Mouse (Mus musculus) liver, adult 2 months (tissue): ENCODE results near the gene Ptprn2. TPM values are rescaled to one million over a fixed set of nuclear protein-coding genes. Genes with fewer than 3 reads are reported as not detected.

Source experiments
- DNase-seq: peaks from one replicate; pipeline ENCODE4 v3.0.0-alpha.2; 2011; ENCODE audit warnings: low read depth, low spot score; ENCODE audit errors: extremely low read depth
- H3K27ac ChIP-seq: fragments of 200-500 bp; replicated peaks from 2 replicates; pipeline ENCODE4 v1.5.1; 2012; ENCODE audit warnings: low read depth, mild to moderate bottlenecking, control low read depth, inconsistent platforms, low read length; ENCODE audit not compliant: insufficient read depth
- H3K27me3 ChIP-seq: fragments of 200-500 bp; 2 replicates; pipeline ENCODE4 v1.6.1; 2012; ENCODE audit warnings: mild to moderate bottlenecking, moderate library complexity, low read length, inconsistent platforms; ENCODE audit not compliant: control insufficient read depth, insufficient read depth
- H3K36me3 ChIP-seq: fragments of 200-500 bp; 2 replicates; pipeline ENCODE4 v1.6.1; 2012; ENCODE audit warnings: low read length, inconsistent platforms; ENCODE audit not compliant: control insufficient read depth, insufficient read depth
- H3K4me1 ChIP-seq: fragments of 200-500 bp; 2 replicates; pipeline ENCODE4 v1.6.1; 2011; ENCODE audit warnings: low read length; ENCODE audit not compliant: control insufficient read depth, insufficient read depth
- H3K4me3 ChIP-seq: fragments of 200-500 bp; 2 replicates; pipeline ENCODE4 v1.5.1; 2011; ENCODE audit warnings: low read depth, mild to moderate bottlenecking, control low read depth, low read length, moderate library complexity; ENCODE audit not compliant: insufficient read depth
- H3K79me2 ChIP-seq: fragments of 200-500 bp; 2 replicates; pipeline ENCODE4 v1.6.1; 2012; ENCODE audit warnings: inconsistent platforms, mild to moderate bottlenecking, low read length, moderate library complexity; ENCODE audit not compliant: control insufficient read depth, insufficient read depth
- H3K9ac ChIP-seq: fragments of 200-500 bp; 2 replicates; pipeline ENCODE4 v1.6.1; 2012; ENCODE audit warnings: low read depth, mild to moderate bottlenecking, control low read depth, inconsistent platforms, low read length
- CTCF ChIP-seq: fragments of 200-500 bp; IDR thresholded peaks from 2 replicates; pipeline ENCODE4 v1.5.1; 2011; ENCODE audit warnings: low read depth, low read length, control low read depth
- POLR2A ChIP-seq: fragments of 200-500 bp; IDR thresholded peaks from 2 replicates; pipeline ENCODE4 v1.6.1; 2011; ENCODE audit warnings: low read length, control low read depth; ENCODE audit not compliant: insufficient read depth; ENCODE audit errors: extremely low read depth
- WGBS: fragments of 180-500 bp; shearing (Covaris S2); methylation state at CpG from one replicate; pipeline ENCODE4 v1.1.7; 2018; 5-methylcytosine and 5-hydroxymethylcytosine counted together
- polyA plus RNA-seq: library from polyadenylated mRNA; depleted of rRNA; stranded (reverse); fragments of >200 nt; gene quantifications from 2 replicates; pipeline ENCODE4 v1.2.3, GENCODE M21; 2012
- total RNA-seq: library from RNA; depleted of rRNA; stranded (reverse); fragments of >200 nt; gene quantifications from 2 replicates; pipeline ENCODE4 v1.2.3, GENCODE M21; 2014

Gene Ptprn2
- total and polyA plus RNA-seq, 2 experiments: 0.06 TPM; not detected in 1

GRCm38 (mm10) chr12:116709535-116709934, 224.0 kb downstream of the Ptprn2 start:
- Histone ChIP-seq H3K27me3 (no peaks in the 10 kb centered on the region), H3K4me1 (no peaks in the 10 kb centered on the region)
- WGBS: 34% methylated on average over 5 of the region's 5 CpGs

GRCm38 (mm10) chr12:116710716-116711115, 225.2 kb downstream of the Ptprn2 start:
- TF ChIP-seq CTCF (no peak), POLR2A (no peak)
- no peaks in the 10 kb centered on the region for H3K79me2 ChIP-seq
- no peak overlapping the region for H3K4me3 ChIP-seq
- WGBS: 68% methylated on average over 3 of the region's 3 CpGs
- no peak overlapping the region for H3K9ac ChIP-seq
- H3K4me1 ChIP-seq: no peaks in the 10 kb centered on the region
- no peaks in the 10 kb centered on the region for H3K27me3 ChIP-seq
- DNase-seq: no peak
- no peak overlapping the region for H3K27ac ChIP-seq
- H3K36me3 ChIP-seq: no peaks in the 10 kb centered on the region

More at GRCm38 (mm10) chr12:116709535-116709934, 224.0 kb downstream of the Ptprn2 start:
- H3K36me3 ChIP-seq: no peaks in the 10 kb centered on the region
- no peaks in the 10 kb centered on the region for H3K79me2 ChIP-seq
- H3K4me3 ChIP-seq: no peak overlapping the region
- TF ChIP-seq CTCF (no peak), POLR2A (no peak)
- H3K27ac ChIP-seq: no peak overlapping the region
- no peak overlapping the region for H3K9ac ChIP-seq
- no peak for DNase-seq

GRCm38 (mm10) chr12:116711133-116711532, 225.6 kb downstream of the Ptprn2 start:
- TF ChIP-seq CTCF: no peak
- no peak for TF ChIP-seq POLR2A
- no peak overlapping the region for H3K9ac ChIP-seq
- no peaks in the 10 kb centered on the region for H3K27me3 ChIP-seq
- H3K27ac ChIP-seq: no peak overlapping the region
- WGBS: 93% methylated on average over 6 of the region's 6 CpGs
- no peaks in the 10 kb centered on the region for H3K4me1 ChIP-seq
- H3K79me2 ChIP-seq: no peaks in the 10 kb centered on the region
- no peak overlapping the region for H3K4me3 ChIP-seq
- DNase-seq: no peak
- no peaks in the 10 kb centered on the region for H3K36me3 ChIP-seq

GRCm38 (mm10) chr12:116713096-116713495, 227.6 kb downstream of the Ptprn2 start:
- H3K27ac ChIP-seq: no peak overlapping the region
- no peak for DNase-seq
- no peaks in the 10 kb centered on the region for H3K4me1 ChIP-seq
- TF ChIP-seq CTCF (no peak), POLR2A (no peak)
- H3K36me3 ChIP-seq: no peaks in the 10 kb centered on the region
- H3K9ac ChIP-seq: no peak overlapping the region
- no peaks in the 10 kb centered on the region for H3K27me3 ChIP-seq
- no peak overlapping the region for H3K4me3 ChIP-seq
- no peaks in the 10 kb centered on the region for H3K79me2 ChIP-seq

GRCm38 (mm10) chr12:116721062-116721461, 235.5 kb downstream of the Ptprn2 start:
- Histone ChIP-seq H3K4me1 (no peaks in the 10 kb centered on the region), H3K36me3 (no peaks in the 10 kb centered on the region), H3K4me3 (no peak overlapping the region), H3K9ac (no peak overlapping the region), H3K27me3 (no peaks in the 10 kb centered on the region), H3K27ac (no peak overlapping the region), H3K79me2 (no peaks in the 10 kb centered on the region)
- 77% methylated on average over 2 of the region's 2 CpGs for WGBS
- no peak for DNase-seq
- no peak for TF ChIP-seq POLR2A
- no peak for TF ChIP-seq CTCF

GRCm38 (mm10) chr12:116740141-116740540, 254.6 kb downstream of the Ptprn2 start:
- Histone ChIP-seq H3K27ac (no peak overlapping the region), H3K4me1 (no peaks in the 10 kb centered on the region), H3K4me3 (no peak overlapping the region), H3K9ac (no peak overlapping the region), H3K27me3 (no peaks in the 10 kb centered on the region), H3K36me3 (no peaks in the 10 kb centered on the region), H3K79me2 (no peaks in the 10 kb centered on the region)
- whole genome bisulfite sequencing: 93% methylated on average over 5 of the region's 5 CpGs
- TF ChIP-seq POLR2A: no peak
- DNase-seq: no peak
